Mouse (Mus musculus): ENCODE results near the gene Acadl.

Gene Acadl

GRCm38 (mm10) chr1:66839755-66840438 is 23.2 kb downstream of the Acadl start:
- DNase-seq (ENCODE audit: low read depth, low spot score) = no peak

GRCm38 (mm10) chr1:66839135-66839534 is 23.9 kb downstream of the Acadl start:
- DNase-seq (ENCODE audit: low read depth, low spot score) = no peak

GRCm38 (mm10) chr1:66838184-66839042 is 24.7 kb downstream of the Acadl start:
- DNase-seq (ENCODE audit: low read depth, low spot score) = peak; percentile 60

- DNase-seq (ENCODE audit: low read depth, low spot score) = no peak
Measured at GRCm38 (mm10) chr1:66837207-66837606, 25.9 kb downstream of the Acadl start.

- no peak for DNase-seq (ENCODE audit: low read depth, low spot score)
Measured at GRCm38 (mm10) chr1:66832636-66833165, 30.4 kb downstream of the Acadl start.

- DNase-seq (ENCODE audit: low read depth, low spot score) = no peak
Measured at GRCm38 (mm10) chr1:66831824-66832600, 31.1 kb downstream of the Acadl start.

- DNase-seq (ENCODE audit: low read depth, low spot score) = no peak
Measured at GRCm38 (mm10) chr1:66829400-66830080, 33.5 kb downstream of the Acadl start.

GRCm38 (mm10) chr1:66821966-66822365 is 41.1 kb downstream of the Acadl start:
- DNase-seq (ENCODE audit: low read depth, low spot score) = no peak

- no peak for DNase-seq (ENCODE audit: low read depth, low spot score)
Measured at GRCm38 (mm10) chr1:66820241-66820640, 42.8 kb downstream of the Acadl start.

GRCm38 (mm10) chr1:66817865-66818315 is 45.2 kb downstream of the Acadl start:
- DNase-seq (ENCODE audit: low read depth, low spot score) = peak; percentile 37

GRCm38 (mm10) chr1:66817453-66817839 is 45.6 kb downstream of the Acadl start, which contains the start of gene Kansl1l:
Gene Kansl1l, minus strand, starts transcription at chr1:66817562.
- DNase-seq (ENCODE audit: low read depth, low spot score) = peak; percentile 88

GRCm38 (mm10) chr1:66816837-66817452 is 46.1 kb downstream of the Acadl start:
- DNase-seq (ENCODE audit: low read depth, low spot score) = peak; percentile 92

GRCm38 (mm10) chr1:66815941-66816777 is 46.9 kb downstream of the Acadl start:
- peak; percentile 62 for DNase-seq (ENCODE audit: low read depth, low spot score)

- no peak for DNase-seq (ENCODE audit: low read depth, low spot score)
Measured at GRCm38 (mm10) chr1:66814756-66815155, 48.3 kb downstream of the Acadl start.

GRCm38 (mm10) chr1:66813191-66813590 is 49.9 kb downstream of the Acadl start:
- DNase-seq (ENCODE audit: low read depth, low spot score) = no peak

- DNase-seq (ENCODE audit: low read depth, low spot score) = no peak
Measured at GRCm38 (mm10) chr1:66806821-66807220, 56.3 kb downstream of the Acadl start.

- DNase-seq (ENCODE audit: low read depth, low spot score) = no peak
Measured at GRCm38 (mm10) chr1:66805408-66805807, 57.7 kb downstream of the Acadl start.

- DNase-seq (ENCODE audit: low read depth, low spot score) = no peak
Measured at GRCm38 (mm10) chr1:66804710-66805109, 58.4 kb downstream of the Acadl start.

GRCm38 (mm10) chr1:66797962-66798361 is 65.1 kb downstream of the Acadl start:
- DNase-seq (ENCODE audit: low read depth, low spot score) = no peak

All from ES-CJ7 (cell line).